In genomic region chr17:8130849-8131248, GRCm38 (mm10) we compare ENCODE assay signal across 1 mouse cellular context. TPM values are rescaled to one million over a fixed set of nuclear protein-coding genes. Genes with fewer than 3 reads are reported as not detected.
"Had no signal": no experiment of that assay in that cellular context is flagged by ENCODE, and none has a peak within 500 bp of the region (broad histone marks: within the 10 kb centered on the region; RNA-seq: fewer than 3 reads in every experiment).

No protein-coding gene starts in this region.

RNA-seq across cellular contexts. Expression of gene Gm49673, which starts 16.7 kb away (rescaled TPM):
- polyA plus RNA-seq: stomach, postnatal 0 days had no signal
